Mouse (Mus musculus) right cerebral cortex, postnatal 25 days (tissue): ENCODE measurements around the gene Tmem132e.

Source experiments
- DNase-seq: peaks from one replicate; pipeline ENCODE4 v3.0.0; 2022

Tmem132e gene

DNA sequence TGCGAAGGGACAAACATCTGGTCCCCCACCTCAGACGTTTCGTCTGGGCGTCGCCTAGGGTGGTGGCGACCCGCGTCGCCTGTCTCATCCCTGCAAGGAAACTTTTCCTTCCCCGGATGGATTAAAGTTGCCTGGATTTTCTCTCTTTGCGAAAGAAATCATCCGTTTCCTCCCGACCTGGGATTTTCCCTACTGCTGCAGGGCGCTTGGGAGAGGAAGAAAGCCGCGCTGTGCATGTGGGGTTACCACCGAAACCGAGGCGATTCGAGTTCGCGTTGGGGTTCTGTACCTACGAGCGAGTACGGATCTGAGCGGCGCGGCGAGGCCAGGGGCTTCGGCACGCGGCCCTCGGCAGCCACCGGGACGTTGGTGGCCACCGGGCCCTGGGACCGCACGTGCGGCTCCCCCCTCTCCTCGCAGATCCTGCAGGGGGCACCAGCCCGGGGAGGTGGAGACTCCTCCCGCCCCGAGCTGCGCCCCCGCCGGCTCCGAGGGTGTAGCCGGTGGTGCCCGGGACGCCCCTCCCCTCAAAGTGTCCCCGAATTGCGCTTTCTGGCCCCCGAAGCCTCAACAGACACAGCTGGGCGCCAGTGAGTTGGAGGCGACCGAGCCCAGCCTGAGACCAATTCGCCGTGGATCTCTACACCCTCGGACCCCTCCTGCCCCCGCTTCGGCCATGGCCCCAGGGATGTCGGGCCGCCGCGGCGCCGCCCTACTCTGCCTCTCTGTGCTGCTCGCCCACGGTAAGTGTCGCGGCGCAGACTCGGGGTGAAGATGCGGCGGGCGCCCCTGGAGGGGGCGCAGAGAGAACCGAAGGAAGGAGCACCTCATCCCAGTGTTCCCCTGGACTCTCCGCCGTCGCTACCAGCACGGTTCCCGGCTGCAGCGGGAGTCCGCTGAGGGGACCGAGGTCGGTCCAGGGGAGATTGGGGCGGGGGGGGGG is at the start of gene Tmem132e:
Tmem132e (plus strand) TSS at position 530 of the 943 bp plus-strand sequence.
- DNase-seq, result peak; percentile 47

DNA sequence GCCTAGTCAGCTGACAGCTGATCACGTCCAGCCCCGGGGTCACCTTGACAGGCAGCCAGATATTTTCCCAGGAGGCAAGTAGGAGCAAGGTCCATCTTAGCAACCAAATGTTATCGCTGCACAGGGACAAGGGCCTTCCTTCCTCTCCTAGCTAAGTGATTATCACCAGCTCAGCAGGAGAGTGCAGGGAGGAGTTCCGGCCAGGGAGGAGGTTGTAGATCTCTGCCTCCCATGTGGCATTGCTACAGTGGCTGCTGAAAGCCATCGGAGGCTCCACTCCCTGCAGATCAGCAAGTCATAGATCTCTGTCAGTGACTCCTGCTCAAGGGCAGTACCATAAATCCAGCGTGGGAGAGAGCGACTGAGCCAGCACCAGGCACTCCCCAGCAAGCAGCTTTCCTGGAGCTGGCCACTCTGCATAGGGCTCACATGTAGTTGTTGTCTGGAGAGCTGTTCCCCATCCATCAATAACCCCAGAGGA is 48.7 kb upstream of the Tmem132e start:
- no peak for DNase-seq

DNA sequence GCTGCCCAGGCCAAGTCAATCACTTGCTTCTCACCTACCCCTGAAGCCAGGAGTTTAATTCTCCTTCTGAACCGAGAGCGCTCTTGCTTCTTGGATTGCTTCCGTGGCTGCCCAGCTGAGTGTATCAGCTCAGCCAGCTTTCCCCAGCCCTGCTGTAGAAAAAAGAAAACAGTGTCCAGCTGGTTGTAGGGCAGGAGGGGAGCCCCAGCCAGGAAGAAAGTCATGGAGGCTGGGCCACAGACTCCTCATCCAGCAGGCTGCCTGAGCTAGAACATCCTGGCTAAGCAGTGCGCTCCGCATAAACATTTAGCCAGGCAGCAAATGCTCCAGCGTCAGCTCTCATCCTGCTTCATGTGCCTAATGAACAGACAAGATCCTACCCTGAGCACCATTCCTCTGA is 48.3 kb upstream of the Tmem132e start:
- DNase-seq, result no peak

DNA sequence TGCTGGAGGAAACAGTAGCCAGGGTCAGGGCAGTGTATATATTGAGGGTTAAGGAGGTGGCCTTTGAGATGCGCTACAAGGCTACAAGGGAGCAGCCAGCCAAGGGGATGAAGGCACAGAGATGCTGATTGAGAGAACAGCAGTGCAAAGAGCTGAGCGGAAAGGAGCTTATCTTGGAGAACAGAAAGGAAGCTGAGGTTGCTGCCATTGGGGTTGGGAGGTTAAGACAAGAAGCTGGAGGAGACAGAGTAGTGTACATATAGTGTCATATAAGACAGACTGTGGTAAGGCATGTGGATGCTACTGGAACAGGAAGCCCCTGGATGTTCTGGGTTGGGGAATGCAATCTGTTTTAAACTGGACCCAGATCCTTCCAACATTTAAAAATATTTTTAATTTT is 47.8 kb upstream of the Tmem132e start:
- no peak for DNase-seq

- peak; percentile 45 for DNase-seq
Observed at GRCm38 (mm10) chr11:82351039-82351438, 37.7 kb upstream of the Tmem132e start.

GRCm38 (mm10) chr11:82370151-82370550 is 18.5 kb upstream of the Tmem132e start:
- DNase-seq, result no peak

DNA sequence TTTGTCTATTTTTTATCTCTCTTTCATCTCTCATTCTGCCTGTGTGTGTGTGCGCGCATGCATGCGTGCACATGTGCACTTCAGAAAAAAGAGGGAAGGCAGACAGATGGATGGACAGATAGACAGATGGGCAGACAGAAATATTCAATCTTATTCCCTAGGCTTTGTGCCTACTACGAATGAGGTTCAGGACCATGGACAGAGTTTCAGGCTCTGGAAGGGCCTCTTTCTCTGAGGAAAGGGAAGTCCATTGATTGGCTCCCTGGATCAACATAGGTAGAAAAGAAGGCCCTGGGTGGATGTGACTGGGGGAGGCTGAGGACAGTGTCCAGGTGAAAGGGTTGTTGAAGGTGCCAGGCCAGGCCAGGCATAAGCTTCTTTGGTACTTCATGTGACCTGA is 17.1 kb upstream of the Tmem132e start:
- DNase-seq, result no peak

GRCm38 (mm10) chr11:82380606-82381202 is 8.0 kb upstream of the Tmem132e start:
- no peak for DNase-seq

DNA sequence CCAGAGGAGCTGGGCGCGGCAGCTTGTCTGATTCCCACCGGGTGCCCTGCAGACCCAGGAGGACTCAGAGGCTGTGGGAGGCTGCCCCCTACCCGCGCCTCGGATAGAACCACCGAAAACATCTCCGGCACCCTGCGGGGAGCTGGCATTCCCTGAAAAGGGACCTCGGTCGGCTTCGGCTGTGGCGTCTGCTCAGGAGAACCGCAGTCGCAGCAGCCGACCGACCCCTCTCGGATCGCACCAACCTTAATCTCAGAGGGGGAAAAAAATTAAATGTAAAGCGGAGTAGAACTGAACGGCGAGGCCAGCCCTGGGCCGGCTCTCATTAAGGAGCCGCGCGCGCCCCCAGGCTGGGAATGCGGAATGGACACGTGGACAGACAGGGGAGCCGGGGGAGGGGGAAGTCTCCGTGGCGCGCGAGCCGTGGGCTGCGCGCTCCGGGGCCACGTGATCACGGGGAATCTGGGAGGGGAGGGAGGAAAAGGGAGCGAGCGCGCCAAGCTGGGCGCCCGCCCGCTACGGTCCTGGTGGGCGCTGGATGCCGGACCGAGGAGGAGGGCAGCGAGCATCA is 1.6 kb upstream of the Tmem132e start:
- DNase-seq, result peak; percentile 83

GRCm38 (mm10) chr11:82387711-82388341 is 874 bp upstream of the Tmem132e start:
- peak; percentile 29 for DNase-seq

DNA sequence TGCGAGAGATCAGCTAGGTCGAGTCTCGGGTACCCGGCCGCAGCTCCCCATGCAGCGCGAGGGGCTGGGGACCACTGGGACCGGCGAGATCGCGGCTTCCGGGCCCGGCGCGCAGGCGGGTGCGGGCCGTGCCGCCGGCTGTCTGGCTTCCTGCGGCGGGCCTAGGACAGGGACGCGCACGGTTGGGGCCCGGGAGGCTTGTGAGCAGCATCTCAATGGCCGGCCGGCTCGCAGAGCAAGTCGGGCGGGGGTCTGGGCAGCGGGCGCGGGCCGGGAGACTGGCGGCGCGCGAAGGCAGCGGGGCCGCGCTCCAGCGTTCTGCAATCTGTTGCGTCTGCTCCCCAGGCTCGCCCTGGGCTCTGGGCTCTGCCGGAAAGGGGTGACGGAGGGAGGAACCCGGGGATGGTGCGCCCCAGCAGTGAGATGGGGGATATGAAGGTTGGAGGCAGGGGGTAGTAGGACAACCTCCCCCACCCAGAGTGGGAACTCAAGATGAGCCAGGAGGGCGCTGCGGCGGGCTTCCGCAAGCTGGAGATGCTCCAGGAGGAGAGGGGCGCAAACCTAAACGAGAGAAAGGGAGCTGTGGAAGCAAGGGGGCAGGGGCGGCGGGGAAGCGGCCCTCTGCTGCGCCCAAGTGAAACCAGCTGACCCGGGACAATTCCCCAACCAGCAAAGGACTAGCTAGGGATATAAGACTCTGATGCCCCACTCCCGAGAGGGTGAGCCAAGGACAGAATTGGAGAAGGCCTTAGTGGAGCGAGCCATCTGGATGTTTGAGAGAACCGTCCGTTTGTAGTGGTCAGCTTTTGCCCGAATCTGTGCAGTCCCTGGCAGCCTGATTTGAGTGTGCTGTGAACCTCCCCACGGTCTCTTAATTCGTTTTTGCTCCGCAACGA is 944 bp downstream of the Tmem132e start:
- DNase-seq, result peak; percentile 37

- DNase-seq, result peak; percentile 27
Observed at GRCm38 (mm10) chr11:82392341-82392740, 3.6 kb downstream of the Tmem132e start.

GRCm38 (mm10) chr11:82399621-82400020 is 10.9 kb downstream of the Tmem132e start:
- no peak for DNase-seq

GRCm38 (mm10) chr11:82405641-82406040 is 16.9 kb downstream of the Tmem132e start:
- no peak for DNase-seq

DNA sequence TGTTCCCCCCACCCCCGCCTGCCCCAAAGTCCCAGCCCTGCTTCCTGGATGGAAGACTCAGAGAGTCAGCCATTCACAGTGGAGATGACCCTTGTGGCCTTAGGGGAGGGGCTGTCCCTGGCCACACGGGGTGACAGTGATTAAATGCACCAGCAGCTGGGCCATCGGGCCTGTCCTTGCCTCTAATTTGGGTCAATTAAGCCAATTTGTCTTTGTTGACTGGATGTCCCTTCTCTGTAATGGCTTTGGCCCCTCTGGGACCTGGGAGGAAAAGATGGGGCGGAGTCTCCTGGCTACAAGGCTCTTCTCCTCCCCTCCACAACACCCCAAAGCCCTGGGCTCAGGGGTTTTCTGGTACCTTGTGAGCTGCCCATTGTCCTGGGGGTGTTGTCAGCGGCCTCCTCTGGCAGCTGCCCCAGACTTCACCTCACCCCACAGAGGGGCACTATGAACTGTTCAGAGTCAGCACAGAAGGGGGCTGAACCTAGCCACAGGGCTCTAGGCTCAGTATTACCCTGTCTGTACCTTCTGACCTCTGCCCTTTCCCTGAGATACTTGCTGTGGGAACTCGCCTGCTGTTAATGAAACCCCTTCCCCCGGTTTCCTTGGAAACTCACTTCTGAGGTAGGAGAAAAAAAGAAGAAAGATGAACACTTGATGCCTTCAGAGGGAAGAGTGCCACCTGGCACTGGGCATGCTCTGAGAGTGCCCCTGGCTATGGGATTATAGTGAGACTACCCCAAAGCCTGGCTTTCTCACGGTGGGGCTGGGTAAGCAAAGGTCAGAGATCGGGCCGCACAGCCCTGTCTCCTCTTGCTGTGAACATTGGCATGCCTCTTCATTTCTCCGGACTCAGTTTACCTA is 17.9 kb downstream of the Tmem132e start:
- DNase-seq, result no peak

GRCm38 (mm10) chr11:82412496-82412895 is 23.8 kb downstream of the Tmem132e start:
- DNase-seq, result no peak

- DNase-seq, result no peak
Observed at GRCm38 (mm10) chr11:82418337-82419041, 29.8 kb downstream of the Tmem132e start.

GRCm38 (mm10) chr11:82421909-82422308 is 33.2 kb downstream of the Tmem132e start:
- DNase-seq, result no peak

DNA sequence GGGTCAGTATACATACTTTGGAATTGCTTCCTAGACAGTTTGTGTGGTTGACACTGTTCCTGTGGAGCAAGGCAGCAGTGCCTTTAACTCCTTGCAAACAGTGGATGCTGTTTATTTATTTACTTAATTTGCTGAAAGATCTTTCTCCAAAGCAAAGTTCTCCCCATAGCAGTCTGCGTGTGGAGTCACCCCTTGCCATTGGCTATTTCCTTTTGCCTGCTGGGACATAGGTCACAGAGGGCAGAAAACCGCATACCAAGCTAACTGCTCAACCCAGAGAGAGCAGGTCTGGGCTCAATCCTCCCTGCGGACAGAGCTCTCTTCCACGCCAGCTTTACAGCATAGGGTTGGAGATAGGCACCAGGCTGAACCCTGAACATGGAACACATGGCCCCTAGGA is 34.8 kb downstream of the Tmem132e start:
- DNase-seq, result no peak

DNA sequence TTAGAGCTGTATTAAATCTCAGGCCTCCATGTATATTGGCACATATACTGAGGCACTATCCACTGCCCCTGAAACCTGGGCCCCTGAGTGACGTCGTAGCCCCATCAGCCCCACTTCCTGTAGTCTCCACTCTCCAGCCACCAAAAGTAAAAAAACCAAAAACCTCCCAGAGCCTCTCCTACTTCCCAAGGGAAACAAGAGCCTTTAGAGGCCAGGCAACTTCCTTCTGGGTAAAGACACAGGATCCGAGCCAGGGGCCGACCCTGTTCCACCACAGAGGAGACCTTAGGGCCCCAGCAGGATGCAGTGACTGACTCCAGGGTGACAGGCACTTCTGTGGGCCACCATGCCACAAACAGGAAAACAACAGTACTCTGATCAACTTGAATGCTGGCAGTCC is 40.1 kb downstream of the Tmem132e start:
- DNase-seq, result no peak
